Mouse (Mus musculus) heart, postnatal 0 days (tissue): ENCODE measurements at regions not wholly inside any gene's neighbourhood (a gene's known extent, or its start where the extent isn't known, plus 50 kb on each side); places are given as distances from the start of the nearest gene placed in this dataset.

Experiments used
- CTCF ChIP-seq: IDR thresholded peaks from 2 replicates; pipeline ENCODE4 v1.5.1; 2016; ENCODE audit warnings: antibody characterized with exemption, control low read depth, low read depth
- EP300 ChIP-seq: IDR thresholded peaks from 2 replicates; pipeline ENCODE4 v1.6.1; 2016; ENCODE audit warnings: antibody characterized with exemption, low read depth

GRCm38 (mm10) chr3:155747511-155747910, 654.3 kb downstream of the Lrriq3 start:
- TF ChIP-seq CTCF (no peak), EP300 (no peak)
